Mouse (Mus musculus) brown adipose tissue, adult 24 weeks (tissue): ENCODE data around the gene Nr1d1. TPM values are rescaled to one million over a fixed set of nuclear protein-coding genes. Genes with fewer than 3 reads are reported as not detected.

ENCODE experiments used
- H3K27ac ChIP-seq: fragments of 200-500 bp; replicated peaks from 2 replicates; pipeline ENCODE4 v1.5.1; 2012; ENCODE audit warnings: low read depth, mild to moderate bottlenecking, low read length
- H3K4me1 ChIP-seq: fragments of 200-500 bp; 2 replicates; pipeline ENCODE4 v1.6.1; 2012; ENCODE audit warnings: low read length, mixed read lengths; ENCODE audit not compliant: control insufficient read depth, insufficient read depth, insufficient read length
- H3K4me3 ChIP-seq: fragments of 200-500 bp; 2 replicates; pipeline ENCODE4 v1.5.1; 2012; ENCODE audit warnings: low read depth, mild to moderate bottlenecking, low read length, moderate library complexity; ENCODE audit not compliant: insufficient read depth
- polyA plus RNA-seq: library from polyadenylated mRNA; stranded (reverse); fragments of >200 nt; gene quantifications from 2 replicates; pipeline ENCODE4 v1.2.4, GENCODE M21; 2012; ENCODE audit not compliant: missing spikeins, insufficient read depth, insufficient read length

Gene Nr1d1
- polyA plus RNA-seq, result 78.3 and 90.9 TPM in 2 replicates

DNA sequence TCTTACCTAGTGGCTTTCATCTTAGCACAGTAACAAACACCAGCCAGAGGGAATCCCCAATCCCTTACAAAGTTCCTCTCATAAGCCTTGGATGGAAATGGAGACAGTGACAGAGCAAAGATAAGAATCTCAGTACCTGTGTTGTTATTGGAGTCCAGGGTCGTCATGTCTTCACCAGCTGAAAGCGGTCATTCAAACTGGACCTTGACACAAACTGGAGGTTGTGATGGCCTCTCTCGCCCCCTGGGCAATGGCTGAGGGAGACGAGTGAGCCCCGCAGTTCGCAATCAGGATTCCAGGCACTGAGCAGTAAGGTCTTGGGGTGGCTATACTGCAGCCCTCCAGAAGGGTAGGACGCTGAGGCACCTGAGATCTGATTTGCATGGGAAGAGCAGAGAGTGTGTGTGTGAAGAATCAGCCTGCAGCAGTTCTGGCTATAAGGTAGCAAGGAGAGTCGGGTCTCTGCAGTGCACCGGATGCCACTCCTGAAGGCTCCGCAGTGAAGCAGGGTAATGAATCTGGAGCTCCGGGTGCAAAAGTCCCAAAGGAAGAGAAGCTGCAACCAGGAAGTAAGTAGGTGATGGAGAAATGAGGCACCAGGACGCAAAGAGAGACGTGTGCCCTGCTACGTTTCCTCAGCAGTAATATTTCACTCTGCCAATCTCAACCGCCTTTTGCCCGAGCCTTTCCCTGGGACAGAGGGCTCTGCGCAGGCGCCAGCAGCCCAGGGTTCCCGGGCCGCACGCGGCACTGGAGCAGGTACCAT lies at the start of gene Nr1d1:
Gene Nr1d1, minus strand, starts transcription at position 752 of the 766 bp plus-strand sequence.
- peak within 1 kb of the TSS; percentile 99 for H3K27ac ChIP-seq
- peaks cover 22% of the 10 kb centered on the region for H3K4me1 ChIP-seq

DNA sequence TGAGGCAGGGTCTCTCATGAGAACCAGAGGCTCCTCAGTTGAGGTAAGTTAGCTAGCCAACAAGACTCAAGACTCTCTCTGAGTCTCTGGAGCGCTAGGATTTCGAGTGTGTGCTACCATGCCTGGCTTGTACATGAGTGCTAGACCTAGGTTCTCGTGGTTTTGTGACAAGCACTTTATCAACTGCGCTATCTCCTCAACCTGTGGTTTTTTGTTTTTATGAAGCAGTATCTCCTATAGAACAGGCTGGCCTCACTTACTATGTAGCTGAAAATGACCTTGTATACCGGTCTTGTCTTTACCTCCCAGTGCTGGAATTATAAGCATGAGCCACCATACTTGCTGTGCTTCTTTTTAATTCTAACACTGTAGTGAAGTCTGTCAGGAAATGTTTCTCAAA lies 45.8 kb upstream of the Nr1d1 start:
- no peak overlapping the region for H3K4me3 ChIP-seq
- no peaks in the 10 kb centered on the region for H3K4me1 ChIP-seq
- H3K27ac ChIP-seq, result no peak overlapping the region

More for the DNA sequence above, at the start of gene Nr1d1:
- peak within 1 kb of the TSS; percentile 89 for H3K4me3 ChIP-seq

DNA sequence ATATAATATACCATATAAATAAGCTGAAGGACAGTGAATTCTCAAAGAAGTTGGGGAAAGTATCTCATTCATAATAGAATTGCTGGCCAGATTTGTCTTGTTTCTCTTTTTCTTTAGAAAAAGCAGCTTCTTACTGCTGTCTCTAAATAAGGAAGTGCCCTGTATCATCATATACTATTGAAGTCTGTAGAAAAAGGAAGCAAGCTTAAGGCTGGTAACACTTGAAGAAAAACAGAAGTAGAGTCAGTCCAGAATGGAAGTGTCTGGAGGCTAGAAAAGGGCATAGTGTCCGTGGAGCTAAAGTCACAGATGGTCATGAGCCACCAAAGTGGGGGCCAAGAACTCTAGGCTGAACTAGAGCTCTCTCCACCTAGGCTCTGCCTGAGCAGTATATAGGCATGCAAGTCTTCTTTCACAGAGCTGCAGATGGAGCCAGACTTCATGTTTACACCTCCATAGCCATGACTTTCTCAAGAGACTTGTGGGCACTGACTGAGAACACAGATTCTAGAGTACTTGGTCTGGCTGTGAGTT lies 41.6 kb upstream of the Nr1d1 start:
- H3K27ac ChIP-seq, result no peak overlapping the region
- no peak overlapping the region for H3K4me3 ChIP-seq

DNA sequence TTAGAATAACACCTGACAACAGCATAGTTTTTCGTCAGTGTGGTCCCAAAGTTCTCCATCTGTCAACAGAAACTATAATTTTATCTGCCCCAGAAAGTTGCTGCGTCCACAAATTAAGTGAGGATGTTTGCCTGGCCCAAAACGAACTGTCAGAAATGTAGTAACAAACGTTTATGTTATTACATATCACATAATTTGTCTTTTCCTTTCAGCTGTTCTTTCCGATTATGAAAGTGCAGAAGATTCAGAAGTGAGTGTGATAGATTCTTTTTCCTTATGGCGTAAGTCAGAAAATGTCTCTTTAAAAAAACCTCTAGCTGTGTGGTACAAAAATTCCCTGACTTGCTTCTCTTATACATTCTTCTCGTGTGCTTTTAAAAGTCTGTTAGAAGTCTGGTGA lies 35.6 kb upstream of the Nr1d1 start:
- Histone ChIP-seq H3K4me1 (no peaks in the 10 kb centered on the region), H3K27ac (no peak overlapping the region), H3K4me3 (peak overlapping the region; percentile 84)

More for the DNA sequence above, 41.6 kb upstream of the Nr1d1 start:
- no peaks in the 10 kb centered on the region for H3K4me1 ChIP-seq

DNA sequence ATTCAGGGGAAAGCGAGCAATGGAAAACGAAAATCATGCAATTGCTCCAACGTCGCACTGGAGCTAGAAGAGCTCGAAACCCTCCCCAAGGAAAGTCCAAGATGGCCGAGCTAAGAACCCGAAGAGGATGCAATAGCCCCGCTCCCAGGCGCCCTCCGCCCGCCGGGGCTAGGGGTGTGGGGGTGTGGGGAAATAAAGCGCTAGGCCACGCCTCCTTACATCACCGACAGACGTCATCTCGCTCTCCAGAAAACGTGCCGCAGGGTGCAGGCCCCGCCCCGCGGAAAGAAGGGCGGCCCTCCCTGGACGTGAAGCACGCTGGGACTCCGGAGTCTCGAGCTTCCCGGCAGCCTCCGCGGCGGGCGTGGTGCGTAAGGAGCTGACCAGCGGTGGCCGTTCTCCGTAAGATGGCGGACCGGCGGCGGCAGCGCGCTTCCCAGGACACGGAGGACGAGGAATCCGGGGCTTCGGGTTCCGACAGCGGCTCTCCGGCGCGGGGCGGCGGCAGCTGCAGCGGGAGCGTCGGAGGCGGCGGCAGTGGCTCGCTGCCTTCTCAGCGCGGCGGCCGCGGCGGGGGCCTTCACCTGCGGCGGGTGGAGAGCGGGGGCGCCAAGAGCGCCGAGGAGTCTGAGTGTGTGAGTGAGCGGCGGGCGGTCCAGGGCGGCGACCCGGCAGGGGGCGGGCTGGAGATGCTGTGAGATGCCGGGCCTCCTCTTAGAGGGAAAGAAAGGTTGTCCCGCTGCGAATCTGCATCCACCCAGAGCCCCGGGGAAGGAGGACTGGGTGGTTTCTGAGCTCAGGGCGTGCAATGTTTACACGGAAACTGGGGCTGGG lies 34.5 kb upstream of the Nr1d1 start:
- Histone ChIP-seq H3K27ac (peak overlapping the region; percentile 94), H3K4me3 (peak overlapping the region; percentile 84), H3K4me1 (no peaks in the 10 kb centered on the region)

DNA sequence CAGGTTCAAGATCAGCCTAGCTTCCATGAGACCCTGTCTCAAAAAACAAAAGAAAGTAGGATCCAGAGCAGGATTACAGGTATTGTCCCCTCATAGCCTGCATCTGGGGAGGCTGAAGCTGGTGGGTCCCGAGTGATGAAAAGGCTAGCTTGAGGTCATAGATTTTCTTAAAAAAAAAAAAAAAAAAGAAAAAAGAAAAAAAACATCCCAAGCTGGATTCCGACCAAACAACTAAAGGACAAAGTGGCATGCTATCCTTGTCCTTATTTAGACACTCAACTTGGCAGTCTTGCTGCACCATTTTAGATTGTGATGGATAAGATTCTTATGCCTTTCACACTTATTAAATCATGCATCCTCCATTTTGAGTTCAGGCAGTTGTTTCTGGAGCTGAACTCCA lies 33.3 kb upstream of the Nr1d1 start:
- no peak overlapping the region for H3K4me3 ChIP-seq
- H3K4me1 ChIP-seq, result no peaks in the 10 kb centered on the region
- no peak overlapping the region for H3K27ac ChIP-seq

DNA sequence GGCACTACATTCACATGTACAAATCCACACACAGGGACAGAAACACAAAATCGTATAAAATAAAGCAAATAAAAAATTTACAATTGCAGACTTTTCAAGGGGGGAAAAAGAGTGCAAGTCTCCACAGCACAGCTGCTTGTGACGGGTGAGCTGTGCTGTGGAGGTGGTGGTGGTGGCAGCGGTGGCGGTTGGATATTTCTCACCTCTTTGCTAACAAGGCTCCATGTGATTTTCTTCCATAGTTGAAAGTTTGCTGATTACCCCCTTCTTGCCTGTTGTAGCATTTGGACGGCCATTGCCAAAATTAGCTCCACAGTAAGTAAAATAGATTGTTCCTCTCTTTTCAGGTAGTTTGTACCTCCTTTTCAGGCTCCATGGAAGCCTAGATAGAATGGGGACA lies 29.5 kb upstream of the Nr1d1 start, which contains the start of gene Casc3:
Gene Casc3, plus strand, starts transcription at position 301 of the 400 bp plus-strand sequence.
- Histone ChIP-seq H3K4me3 (no peak within 1 kb of the TSS), H3K4me1 (no peaks in the 10 kb centered on the region), H3K27ac (no peak within 1 kb of the TSS)

DNA sequence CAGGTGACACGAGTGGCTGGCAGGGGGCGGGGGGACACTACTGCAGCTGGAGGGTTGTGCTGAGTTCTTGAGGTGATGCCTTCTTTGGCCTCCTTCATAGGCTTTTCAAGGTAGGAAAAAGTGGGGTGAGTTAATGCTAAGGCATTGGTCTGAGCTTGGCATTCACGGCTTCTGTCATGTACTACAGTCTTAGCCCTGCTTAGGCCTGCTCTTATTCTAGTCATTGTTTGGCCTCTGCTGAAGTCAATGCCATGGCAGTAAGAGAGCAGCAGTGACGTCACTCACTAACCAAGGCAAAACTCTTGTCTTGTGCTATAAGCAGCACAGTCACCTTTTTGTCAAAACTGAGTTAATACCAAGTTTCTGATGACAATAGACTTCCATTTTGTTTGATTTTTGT lies 22.8 kb upstream of the Nr1d1 start:
- H3K4me1 ChIP-seq, result peaks cover 12% of the 10 kb centered on the region
- peak overlapping the region; percentile 88 for H3K4me3 ChIP-seq
- H3K27ac ChIP-seq, result 0 out of 2 replicates have a peak overlapping the region, but pooled peaks have one; percentile 14

DNA sequence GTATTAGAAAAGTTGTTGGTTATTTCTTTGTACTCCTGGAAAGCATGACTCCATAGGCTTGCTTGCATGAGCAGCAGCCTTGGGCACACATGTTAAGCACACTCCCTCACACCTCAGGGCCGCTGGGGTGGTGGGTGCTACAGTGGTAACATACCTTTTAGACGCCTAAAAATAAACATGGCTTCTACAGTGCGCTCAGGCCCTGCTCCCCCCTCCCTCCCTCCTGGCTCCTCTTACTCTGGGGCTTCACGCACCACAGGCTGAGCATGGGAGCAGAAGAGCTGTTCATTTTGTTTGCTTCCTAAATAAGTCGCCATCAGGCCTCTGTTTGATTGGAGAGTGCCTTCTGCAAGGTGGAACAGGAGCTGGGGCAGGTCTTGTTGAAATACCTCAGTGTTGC lies 22.2 kb upstream of the Nr1d1 start:
- H3K4me3 ChIP-seq, result peak overlapping the region; percentile 88
- H3K4me1 ChIP-seq, result peaks cover 12% of the 10 kb centered on the region
- peak overlapping the region; percentile 14; the same call in 1 of the 2 replicates for H3K27ac ChIP-seq

DNA sequence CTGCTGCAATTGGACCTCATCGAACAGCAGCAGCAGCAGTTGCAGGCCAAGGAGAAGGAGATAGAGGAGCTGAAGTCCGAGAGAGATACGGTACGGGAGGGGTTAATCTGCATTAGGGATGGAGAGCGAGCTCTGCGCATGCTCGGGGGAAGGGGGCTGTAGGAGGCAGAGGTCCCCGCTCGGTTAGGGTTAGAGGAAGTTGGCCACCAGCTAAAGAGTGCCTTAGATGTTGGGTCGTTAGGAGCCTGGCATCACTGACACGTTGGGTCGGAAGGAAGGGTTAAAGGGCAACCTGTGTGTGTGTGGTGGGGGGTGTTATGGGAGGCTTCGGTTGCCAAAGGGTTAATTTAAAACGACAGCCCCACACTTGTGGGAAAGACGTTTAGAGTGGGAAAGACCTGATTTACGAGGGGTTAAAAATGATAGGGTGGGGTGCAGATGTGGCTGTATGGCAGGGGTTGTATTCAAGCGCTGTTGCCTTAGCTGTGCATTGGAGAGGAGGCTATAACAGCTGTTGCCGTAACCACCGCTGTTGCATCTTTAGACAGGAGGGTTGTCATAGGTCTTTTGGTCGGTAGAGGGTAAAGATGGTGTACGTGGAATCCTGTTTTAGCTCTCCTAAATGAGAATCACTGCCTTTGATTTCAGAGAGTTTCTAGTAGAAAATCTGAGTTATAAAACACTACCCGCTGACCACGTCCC lies 21.5 kb upstream of the Nr1d1 start:
- peak overlapping the region; percentile 83 for H3K27ac ChIP-seq

DNA sequence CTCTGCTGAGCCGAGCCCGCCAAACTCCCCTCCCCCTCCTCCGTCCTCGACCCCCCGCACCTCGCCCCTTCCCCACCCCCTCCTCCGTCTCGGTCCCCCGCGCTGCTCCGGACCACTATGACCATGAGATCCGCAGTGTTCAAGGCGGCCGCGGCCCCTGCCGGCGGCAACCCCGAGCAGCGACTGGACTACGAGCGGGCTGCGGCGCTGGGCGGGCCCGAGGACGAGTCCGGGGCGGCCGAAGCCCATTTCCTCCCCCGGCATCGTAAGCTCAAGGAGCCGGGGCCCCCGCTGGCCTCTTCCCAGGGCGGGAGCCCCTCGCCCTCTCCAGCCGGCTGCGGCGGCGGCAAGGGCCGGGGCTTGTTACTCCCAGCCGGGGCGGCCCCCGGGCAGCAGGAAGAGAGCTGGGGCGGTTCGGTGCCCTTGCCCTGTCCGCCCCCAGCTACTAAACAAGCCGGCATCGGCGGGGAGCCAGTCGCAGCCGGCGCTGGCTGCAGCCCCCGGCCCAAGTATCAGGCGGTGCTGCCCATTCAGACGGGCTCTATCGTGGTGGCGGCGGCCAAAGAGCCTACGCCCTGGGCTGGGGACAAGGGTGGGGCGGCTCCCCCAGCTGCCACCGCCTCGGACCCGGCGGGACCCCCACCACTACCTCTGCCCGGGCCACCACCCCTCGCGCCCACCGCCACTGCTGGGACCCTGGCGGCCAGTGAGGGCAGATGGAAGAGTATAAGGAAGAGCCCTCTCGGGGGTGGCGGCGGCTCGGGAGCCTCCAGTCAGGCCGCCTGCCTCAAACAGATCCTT lies 20.8 kb upstream of the Nr1d1 start:
- Histone ChIP-seq H3K4me1 (peaks cover 12% of the 10 kb centered on the region), H3K27ac (peak overlapping the region; percentile 83)

More for the DNA sequence above, 21.5 kb upstream of the Nr1d1 start:
- peak overlapping the region; percentile 88 for H3K4me3 ChIP-seq
- peaks cover 12% of the 10 kb centered on the region for H3K4me1 ChIP-seq

DNA sequence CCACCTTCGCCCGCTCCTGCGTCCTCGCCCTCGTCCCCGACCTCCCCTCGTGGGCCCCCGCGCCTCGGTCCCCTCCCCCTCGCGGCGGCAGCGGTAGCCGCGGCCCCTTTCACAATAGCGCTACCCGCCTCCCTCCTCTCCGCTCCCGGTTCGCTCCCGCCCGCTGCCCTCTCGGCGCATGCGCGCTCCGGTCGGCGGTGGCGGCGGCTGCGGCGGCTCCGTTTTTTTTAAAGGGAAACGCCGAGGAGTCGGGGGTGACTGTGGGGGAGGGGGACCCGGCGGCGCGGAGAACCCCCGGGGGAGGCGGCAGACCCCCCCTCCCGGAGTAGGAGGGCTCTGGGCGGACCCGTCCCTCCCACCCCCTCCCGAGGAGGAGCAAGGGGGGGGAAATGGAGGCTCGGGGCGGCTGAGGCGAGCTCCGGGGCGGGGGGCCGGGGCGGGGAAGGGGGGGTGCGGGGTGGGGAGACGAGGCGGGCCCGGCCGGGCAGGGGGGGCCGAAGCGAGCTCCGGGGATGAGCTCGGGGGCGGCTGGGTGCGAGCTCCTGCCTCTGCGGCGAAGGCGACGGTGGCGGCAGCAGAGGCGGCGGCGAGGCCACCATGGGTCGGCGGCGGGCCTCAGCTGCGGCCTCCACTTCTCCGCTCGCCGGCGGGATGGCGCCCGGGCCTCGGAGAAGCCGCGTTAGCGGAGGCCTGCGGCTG lies 20.0 kb upstream of the Nr1d1 start, which contains the start of gene Msl1:
Gene Msl1, plus strand, starts transcription at position 502 of the 699 bp plus-strand sequence.
- Histone ChIP-seq H3K27ac (peak within 1 kb of the TSS; percentile 96), H3K4me1 (peaks cover 12% of the 10 kb centered on the region), H3K4me3 (peak within 1 kb of the TSS; percentile 88)

More for the DNA sequence above, 20.8 kb upstream of the Nr1d1 start:
- H3K4me3 ChIP-seq, result peak overlapping the region; percentile 88

DNA sequence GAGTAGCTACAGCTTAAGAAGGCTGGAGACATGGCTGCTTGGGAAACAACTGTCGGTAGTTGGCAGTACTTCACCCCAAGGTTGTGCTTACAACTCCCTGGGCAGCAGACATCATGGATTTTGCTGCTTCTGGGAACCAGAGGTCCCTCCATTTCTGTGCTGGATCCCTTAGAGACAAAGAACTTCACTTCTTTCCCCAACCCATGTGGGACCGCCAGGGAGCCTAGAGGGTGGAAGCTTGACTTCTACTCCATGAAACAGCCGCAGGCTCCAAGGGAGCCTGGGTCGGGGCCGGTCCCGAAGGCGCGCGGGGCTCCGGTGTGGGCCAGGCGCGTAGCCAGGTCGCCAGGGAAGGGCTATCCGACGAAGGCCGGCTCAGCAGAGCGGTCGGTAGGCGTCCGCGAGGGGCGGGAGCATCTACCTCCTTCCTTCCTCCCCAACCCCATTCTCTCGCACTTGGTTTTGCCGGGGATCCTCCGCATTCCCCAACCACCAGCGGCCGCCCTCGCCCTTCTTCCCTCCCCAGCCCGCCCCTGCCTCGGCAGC lies 19.4 kb upstream of the Nr1d1 start:
- Histone ChIP-seq H3K4me3 (peak overlapping the region; percentile 88), H3K27ac (peak overlapping the region; percentile 96), H3K4me1 (peaks cover 12% of the 10 kb centered on the region)
